Mouse (Mus musculus) embryonic facial prominence, embryonic 14.5 days (tissue): ENCODE data around the gene Gid8. TPM values are rescaled to one million over a fixed set of nuclear protein-coding genes. Genes with fewer than 3 reads are reported as not detected.
"Not testable (repeated sequence)": the region's sequence is repeated elsewhere in the genome, so short reads cannot be mapped to it uniquely, and the experiment has no call there.

ENCODE experiments used
- ATAC-seq: fragments of 200-750 bp; cut with Nextera tagmentation; 2 replicates; pipeline ENCODE4 v1.8.0; 2017; ENCODE audit warnings: low read depth, moderate number of reproducible peaks, moderate TSS enrichment
- DNase-seq: peaks from one replicate; pipeline ENCODE4 v3.0.0-alpha.2; 2015; ENCODE audit warnings: low spot score
- H3K27ac ChIP-seq: fragments of 300-500 bp; sonication (generic); replicated peaks from 2 replicates; pipeline ENCODE4 v1.5.1; 2014; ENCODE audit warnings: low read depth, mild to moderate bottlenecking, low read length, moderate library complexity
- H3K27me3 ChIP-seq: fragments of 300-500 bp; sonication (generic); replicated peaks from 2 replicates; pipeline ENCODE4 v1.6.1; 2014; ENCODE audit warnings: low read length; ENCODE audit not compliant: control insufficient read depth, insufficient read depth
- H3K36me3 ChIP-seq: fragments of 300-500 bp; sonication (generic); 2 replicates; pipeline ENCODE4 v1.6.1; 2014; ENCODE audit warnings: low read length, mixed read lengths; ENCODE audit not compliant: control insufficient read depth, insufficient read depth
- H3K4me1 ChIP-seq: fragments of 300-500 bp; sonication (generic); 2 replicates; pipeline ENCODE4 v1.6.1; 2014; ENCODE audit warnings: antibody characterized with exemption, low read length; ENCODE audit not compliant: control insufficient read depth, insufficient read depth
- H3K4me2 ChIP-seq: fragments of 300-500 bp; sonication (generic); 2 replicates; pipeline ENCODE4 v1.6.1; 2014; ENCODE audit warnings: low read depth, mild to moderate bottlenecking, low read length, moderate library complexity, mixed read lengths
- H3K4me3 ChIP-seq: fragments of 300-500 bp; sonication (generic); 2 replicates; pipeline ENCODE4 v1.5.1; 2014; ENCODE audit warnings: low read depth, mild to moderate bottlenecking, low read length
- H3K9ac ChIP-seq: fragments of 300-500 bp; sonication (generic); 2 replicates; pipeline ENCODE4 v1.6.1; 2014; ENCODE audit warnings: low read depth, mild to moderate bottlenecking, low read length, moderate library complexity, mixed read lengths
- H3K9me3 ChIP-seq: fragments of 300-500 bp; sonication (generic); 2 replicates; pipeline ENCODE4 v1.6.1; 2016; ENCODE audit warnings: low read length; ENCODE audit not compliant: control insufficient read depth
- WGBS: fragments of 180-500 bp; shearing (Covaris S2); extraction: QIAGEN DNeasy Blood & Tissue Kit; methylation state at CpG from one replicate; pipeline ENCODE4 v1.1.7; 2014; 5-methylcytosine and 5-hydroxymethylcytosine counted together
- polyA plus RNA-seq: library from polyadenylated mRNA; unstranded; fragments of >200 nt; fragmentation: Nextera tagmentation; extraction: Ambion mirVana; gene quantifications from 2 replicates; pipeline ENCODE4 v1.2.1, GENCODE M21; 2014

Gene Gid8
- polyA plus RNA-seq, 1 experiment from 2014 or later, result 56.8 TPM

DNA sequence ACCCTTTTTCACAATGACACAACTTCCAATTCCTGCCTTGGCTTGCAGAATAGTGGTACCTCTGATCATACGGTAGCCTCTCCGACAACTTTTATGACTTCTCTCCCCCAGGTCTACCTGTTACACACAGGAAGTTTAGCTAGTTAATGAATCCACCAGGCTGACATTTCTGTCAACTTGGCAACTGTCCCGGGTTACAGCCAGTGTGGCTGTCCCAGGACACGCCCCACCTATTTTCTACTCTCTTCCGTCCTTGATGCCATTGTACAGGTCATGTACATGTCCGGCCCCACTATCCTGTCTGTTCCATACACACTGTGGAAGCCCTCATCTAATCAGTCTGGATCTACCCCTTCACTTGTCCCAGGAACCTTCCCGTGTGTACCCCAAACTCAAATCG lies 5.3 kb upstream of the Gid8 start:
- 86% methylated on average over 8 of the region's 8 CpGs for WGBS
- Histone ChIP-seq H3K4me1 (peaks cover 29% of the 10 kb centered on the region), H3K4me2 (no peak overlapping the region), H3K9me3 (no peaks in the 10 kb centered on the region), H3K27me3 (no peaks in the 10 kb centered on the region), H3K9ac (no peak overlapping the region), H3K27ac (no peak overlapping the region), H3K4me3 (no peak overlapping the region), H3K36me3 (0 out of 2 replicates have a peak, but pooled peaks cover 6% of the 10 kb centered on the region)
- DNase-seq (no peak), ATAC-seq (no peak)

DNA sequence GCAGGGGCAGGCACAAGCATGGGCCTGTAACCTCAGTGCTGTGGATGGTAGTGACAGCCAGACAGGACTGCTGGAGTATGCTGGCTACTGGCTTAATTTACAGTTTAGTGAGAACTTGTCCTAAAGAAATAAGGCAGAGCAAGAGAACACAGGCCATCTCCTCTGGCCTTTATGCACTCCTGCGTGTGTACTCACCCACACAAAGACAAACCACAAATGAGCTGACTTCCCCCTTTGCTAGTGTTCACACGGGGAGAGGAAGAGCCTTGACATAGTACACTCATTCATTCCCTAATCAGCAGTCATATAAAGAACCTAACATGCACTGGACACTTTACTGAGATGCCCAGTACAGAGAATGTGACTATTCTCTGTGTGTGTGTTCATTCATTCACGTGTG lies 4.9 kb upstream of the Gid8 start:
- peaks cover 24% of the 10 kb centered on the region for H3K4me1 ChIP-seq
- H3K36me3 ChIP-seq, result 0 out of 2 replicates have a peak, but pooled peaks cover 6% of the 10 kb centered on the region
- 81% methylated on average over 3 of the region's 3 CpGs for WGBS
- no peak overlapping the region for H3K27ac ChIP-seq
- no peak overlapping the region for H3K4me2 ChIP-seq
- no peaks in the 10 kb centered on the region for H3K27me3 ChIP-seq
- no peak overlapping the region for H3K4me3 ChIP-seq
- DNase-seq (no peak), ATAC-seq (no peak)
- H3K9ac ChIP-seq, result no peak overlapping the region
- H3K9me3 ChIP-seq, result no peaks in the 10 kb centered on the region

DNA sequence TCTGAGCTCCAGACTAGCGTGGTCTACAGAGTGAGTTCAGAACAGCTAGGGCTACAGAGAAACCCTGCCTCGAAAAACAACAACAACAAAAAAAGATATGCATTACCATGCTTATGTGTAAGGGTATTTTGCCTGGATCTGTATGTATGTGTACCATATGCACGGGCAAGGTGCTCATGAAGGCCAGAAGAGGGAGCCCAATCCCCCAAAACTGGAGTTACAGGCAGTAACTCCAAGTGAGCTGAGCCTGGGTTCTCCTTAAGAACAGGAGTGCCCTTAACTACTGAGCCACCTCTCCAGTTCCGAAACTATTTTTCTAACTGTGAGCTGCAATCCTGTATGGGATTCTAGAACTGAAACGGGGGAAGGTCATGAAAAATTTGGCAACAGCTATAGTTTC lies 3.9 kb upstream of the Gid8 start:
- H3K27me3 ChIP-seq, result no peaks in the 10 kb centered on the region
- H3K9ac ChIP-seq, result no peak overlapping the region
- 95% methylated on average over 5 of the region's 5 CpGs for WGBS
- no peak overlapping the region for H3K4me2 ChIP-seq
- no peak for ATAC-seq
- H3K27ac ChIP-seq, result no peak overlapping the region
- no peak for DNase-seq
- 0 out of 2 replicates have a peak, but pooled peaks cover 6% of the 10 kb centered on the region for H3K36me3 ChIP-seq
- peaks cover 16% of the 10 kb centered on the region for H3K4me1 ChIP-seq
- H3K9me3 ChIP-seq, result no peaks in the 10 kb centered on the region
- no peak overlapping the region for H3K4me3 ChIP-seq

DNA sequence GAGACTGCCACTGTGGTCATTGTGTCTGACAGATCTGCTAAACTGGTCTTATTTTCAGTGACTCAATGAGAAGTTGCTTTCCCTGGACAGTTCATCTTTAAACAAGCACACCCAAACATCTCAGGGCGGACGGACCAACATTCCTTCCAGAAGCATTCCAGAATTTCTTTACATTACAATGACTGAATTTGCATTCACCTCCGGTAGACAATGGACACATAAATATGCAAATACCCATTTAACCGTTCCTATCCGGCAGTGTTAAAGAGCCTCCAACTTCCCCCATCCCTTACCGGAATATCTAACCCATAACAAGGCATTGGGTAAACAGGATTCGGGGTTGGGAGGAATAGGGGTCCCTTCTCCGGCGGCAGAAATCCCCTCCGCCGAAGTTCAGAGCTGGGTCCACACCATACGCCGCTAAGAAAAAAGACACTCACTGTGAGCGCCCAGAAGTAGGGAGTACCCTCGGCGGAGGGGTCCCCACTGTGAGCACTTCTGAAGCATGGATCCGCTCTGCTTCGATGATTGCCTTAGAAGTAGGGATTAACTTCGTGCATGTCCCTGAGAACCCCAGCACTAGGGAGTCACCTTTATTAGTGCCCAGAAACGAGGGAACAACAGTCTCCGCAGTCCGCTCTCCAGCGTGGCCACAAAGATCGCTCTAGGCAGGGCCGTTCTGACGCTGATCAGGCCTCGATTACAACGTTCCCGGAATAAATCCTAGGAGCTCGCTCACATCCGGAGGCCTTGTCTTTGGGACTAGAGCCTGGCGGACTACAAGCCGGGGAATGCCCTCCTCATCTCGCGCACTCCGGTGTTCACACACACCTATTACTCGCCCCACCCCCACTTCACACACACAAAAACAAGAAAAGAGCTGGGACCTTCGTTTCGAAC lies 644 bp upstream of the Gid8 start:
- ATAC-seq (peak; percentile 54), DNase-seq (no peak)
- Histone ChIP-seq H3K9me3 (no peaks in the 10 kb centered on the region), H3K27me3 (no peaks in the 10 kb centered on the region), H3K4me3 (peak overlapping the region; percentile 86), H3K36me3 (peaks cover 24% of the 10 kb centered on the region), H3K27ac (peak overlapping the region; percentile 86), H3K4me1 (peaks cover 16% of the 10 kb centered on the region), H3K4me2 (peak overlapping the region; percentile 75), H3K9ac (peak overlapping the region; percentile 98)
- WGBS, result under 1% methylated on average over 39 of the region's 39 CpGs

DNA sequence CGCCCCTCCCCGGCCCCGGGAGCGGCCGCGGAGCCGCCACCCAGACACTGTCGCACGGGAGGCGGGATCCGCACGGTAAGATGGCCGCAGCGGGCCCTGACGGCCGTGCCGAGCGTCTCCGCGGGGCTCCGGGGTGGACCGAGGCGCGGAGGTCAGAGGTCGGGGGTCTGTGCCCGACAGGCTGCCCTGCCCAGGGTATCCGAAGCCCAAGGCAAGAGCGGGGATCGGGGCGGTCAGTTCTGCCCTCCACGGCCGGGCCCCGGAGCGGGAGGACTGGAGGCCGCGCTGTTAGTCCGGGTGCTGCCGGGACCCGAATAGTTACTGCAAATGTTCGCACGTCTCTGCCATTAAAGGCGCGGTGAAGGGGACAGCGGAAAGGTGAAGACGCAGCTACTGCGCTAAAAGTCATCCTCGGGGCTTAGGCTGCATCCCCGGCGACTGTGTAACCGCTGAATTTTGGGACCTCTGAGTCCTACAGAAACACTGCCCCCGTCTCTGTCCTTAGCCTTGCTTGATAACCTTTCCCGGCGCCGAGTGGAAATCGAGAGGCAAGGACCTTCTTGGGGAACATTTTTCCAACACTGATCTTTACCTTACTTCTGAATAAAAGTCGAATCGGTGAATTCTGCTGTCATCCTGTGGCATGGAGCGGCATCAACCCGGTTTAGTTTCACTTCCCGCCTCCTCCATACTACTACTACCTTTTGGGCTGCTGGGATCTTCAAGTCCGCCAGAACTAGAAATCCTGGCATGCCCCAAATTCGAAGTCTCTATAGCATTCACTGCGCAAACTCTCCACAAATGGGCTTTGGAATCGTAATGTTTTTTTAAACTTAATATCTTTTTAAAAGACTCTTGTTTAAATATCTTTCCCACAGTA lies 599 bp downstream of the Gid8 start:
- DNase-seq (no peak), ATAC-seq (no peak; the same call in 1 of the 2 replicates)
- peak overlapping the region; percentile 81 for H3K4me2 ChIP-seq
- WGBS, result 4% methylated on average over 37 of the region's 64 CpGs
- H3K9ac ChIP-seq, result peak overlapping the region; percentile 98
- peaks cover 16% of the 10 kb centered on the region for H3K4me1 ChIP-seq
- H3K9me3 ChIP-seq, result no peaks in the 10 kb centered on the region
- peaks cover 25% of the 10 kb centered on the region for H3K36me3 ChIP-seq
- peak overlapping the region; percentile 82 for H3K27ac ChIP-seq
- H3K4me3 ChIP-seq, result peak overlapping the region; percentile 86
- H3K27me3 ChIP-seq, result no peaks in the 10 kb centered on the region

DNA sequence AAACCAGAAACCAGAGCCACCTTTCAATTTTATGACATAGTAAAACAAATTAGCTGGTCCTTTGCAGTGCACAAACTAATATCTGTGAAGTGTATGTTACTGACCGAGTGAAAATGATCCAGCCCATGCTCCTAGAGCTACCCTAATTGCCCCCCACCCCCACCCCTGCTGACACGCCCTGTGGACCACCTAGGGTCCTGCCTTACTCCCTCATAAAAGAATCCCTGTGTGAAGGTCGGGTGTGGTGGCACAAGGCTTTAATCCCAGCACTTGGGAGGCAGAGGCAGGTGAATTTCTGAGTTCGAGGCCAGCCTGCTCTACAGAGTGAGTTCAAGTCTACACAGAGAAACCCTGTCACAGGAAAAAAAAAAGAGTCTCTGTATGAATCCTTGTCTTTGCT lies 1.6 kb downstream of the Gid8 start:
- Histone ChIP-seq H3K4me1 (peaks cover 16% of the 10 kb centered on the region), H3K27ac (no peak overlapping the region), H3K27me3 (no peaks in the 10 kb centered on the region), H3K9ac (peak overlapping the region; percentile 98), H3K9me3 (no peaks in the 10 kb centered on the region), H3K4me2 (peak overlapping the region; percentile 81), H3K4me3 (peak overlapping the region; percentile 86), H3K36me3 (peaks cover 30% of the 10 kb centered on the region)
- DNase-seq, result no peak
- ATAC-seq, result no peak
- 60% methylated on average over 4 of the region's 4 CpGs for WGBS

DNA sequence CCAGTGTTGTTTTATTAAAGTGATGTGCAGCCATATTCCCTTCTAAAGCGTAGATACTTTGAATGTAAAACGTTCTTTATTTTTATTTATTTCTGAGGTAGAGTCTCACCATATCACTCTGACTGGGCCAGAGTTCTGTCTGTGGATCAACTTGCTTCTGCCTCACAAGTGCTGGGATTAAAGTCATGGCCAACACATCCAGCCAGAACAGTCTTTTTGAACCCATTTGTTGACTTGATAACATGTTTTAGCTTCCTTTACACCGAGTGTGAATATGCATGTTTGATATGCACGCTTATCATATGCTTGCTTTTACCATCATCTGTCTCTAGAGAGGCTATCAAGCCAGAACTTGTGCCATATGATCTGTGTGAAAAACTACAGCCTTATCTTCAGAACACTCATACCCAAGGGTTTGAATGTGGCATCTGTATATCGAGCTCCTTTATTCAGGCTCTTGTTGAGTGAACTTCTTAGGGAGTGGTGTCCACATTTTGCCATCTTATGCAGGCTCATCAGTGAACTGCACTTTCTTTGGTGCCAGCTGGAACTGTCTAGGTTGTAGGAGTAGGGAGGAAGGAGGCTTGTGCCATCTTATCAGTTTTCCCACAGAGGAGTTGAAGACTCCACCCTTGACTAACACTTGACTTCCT lies 2.2 kb downstream of the Gid8 start:
- H3K4me1 ChIP-seq, result peaks cover 16% of the 10 kb centered on the region
- no peak overlapping the region for H3K4me2 ChIP-seq
- no peak overlapping the region for H3K9ac ChIP-seq
- H3K36me3 ChIP-seq, result peaks cover 37% of the 10 kb centered on the region
- ATAC-seq (no peak), DNase-seq (no peak)
- H3K4me3 ChIP-seq, result no peak overlapping the region
- H3K9me3 ChIP-seq, result no peaks in the 10 kb centered on the region
- WGBS, result 91% methylated on average over 5 of the region's 5 CpGs
- H3K27ac ChIP-seq, result no peak overlapping the region
- H3K27me3 ChIP-seq, result no peaks in the 10 kb centered on the region

DNA sequence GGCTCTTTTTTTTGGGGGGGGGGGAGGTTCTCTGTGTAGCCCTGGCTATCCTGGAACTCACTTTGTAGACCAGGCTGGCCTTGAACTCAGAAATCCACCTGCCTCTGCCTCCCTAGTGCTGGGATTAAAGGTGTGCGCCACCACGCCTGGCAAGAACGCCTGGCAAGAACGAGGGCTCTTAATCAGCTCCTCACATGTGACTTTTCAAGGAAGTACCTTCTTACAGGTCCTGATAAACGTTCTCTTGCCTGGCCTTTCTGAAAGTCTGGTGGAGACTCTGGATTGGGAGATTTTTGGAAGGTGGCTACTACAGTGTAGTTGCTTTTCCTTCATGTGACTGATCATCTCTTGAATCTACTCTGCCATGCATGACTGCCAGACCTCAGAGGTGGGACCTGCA lies 12.8 kb downstream of the Gid8 start:
- 93% methylated on average over 5 of the region's 5 CpGs for WGBS
- not testable (repeated sequence) for ATAC-seq
- peaks cover 55% of the 10 kb centered on the region for H3K36me3 ChIP-seq

More for the DNA sequence above, 12.8 kb downstream of the Gid8 start:
- DNase-seq, H3K4me1 ChIP-seq, H3K9ac ChIP-seq, H3K27me3 ChIP-seq, H3K27ac ChIP-seq, H3K4me3 ChIP-seq, H3K9me3 ChIP-seq, H3K4me2 ChIP-seq: not testable (repeated sequence)
